Mouse (Mus musculus) G1E (cell line): ENCODE measurements around the gene Zfp74.

Source experiments
- CTCF ChIP-seq: IDR thresholded peaks from 2 replicates; pipeline ENCODE4 v1.5.1; 2012; ENCODE audit warnings: low read depth, low read length, inconsistent platforms, mixed read lengths
- GATA1 ChIP-seq: IDR thresholded peaks from 2 replicates; pipeline ENCODE4 v1.6.1; 2012; ENCODE audit warnings: borderline replicate concordance, low read length, inconsistent platforms, mixed read lengths
- GATA2 ChIP-seq: IDR thresholded peaks from 2 replicates; pipeline ENCODE4 v1.6.1; 2012; ENCODE audit warnings: low read depth, low read length, inconsistent platforms, borderline replicate concordance
- TAL1 ChIP-seq: conservative IDR thresholded peaks from 2 replicates; pipeline ENCODE4 v1.6.1; 2012; ENCODE audit warnings: low read depth, low read length, inconsistent platforms, mixed read lengths

DNA sequence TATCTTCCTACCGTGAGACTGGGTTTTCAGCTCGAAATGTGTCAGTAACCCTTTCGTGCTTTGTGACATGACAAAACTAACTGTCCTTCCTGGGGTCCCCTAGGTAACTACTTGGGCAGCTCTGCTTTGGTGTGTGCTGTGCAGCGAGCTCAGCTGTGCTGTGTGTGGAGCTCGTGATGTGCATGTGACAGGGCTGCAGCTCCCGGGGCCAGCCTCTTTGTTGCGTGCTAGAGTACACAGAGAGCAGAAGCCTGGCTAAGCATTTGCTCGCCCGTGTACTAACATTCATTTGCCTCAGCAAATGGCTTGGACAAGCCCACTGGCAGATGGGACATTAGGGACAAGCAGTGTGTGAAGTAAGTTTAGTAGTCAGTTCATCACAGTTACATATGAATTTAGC lies 39.5 kb upstream of the Zfp74 start:
- TF ChIP-seq CTCF = no peak
- no peak for TF ChIP-seq TAL1
- no peak for TF ChIP-seq GATA1
- no peak for TF ChIP-seq GATA2
